Mouse (Mus musculus): Measurements from ENCODE around the gene Rgs19.
A peak's percentile ranks its signal among the peaks of the same experiment; 100 is the strongest.

GRCm38 (mm10) chr2:181679951-181680715 lies 13.6 kb downstream of the Rgs19 start, which contains the start of gene Tcea2:
- TF ChIP-seq CTCF (IDR thresholded peaks at IDR 0.05; ENCODE audit: low read depth), result 0 out of 2 replicates have a peak, but pooled peaks have one; percentile 44
- TF ChIP-seq EP300 (optimal IDR thresholded peaks at IDR 0.05), result no peak
